Mouse (Mus musculus) lung, adult 2 months (tissue): ENCODE data around the gene Ankmy2.

Experiments used
- CTCF ChIP-seq: fragments of 200-500 bp; IDR thresholded peaks from 2 replicates; pipeline ENCODE4 v1.5.1; 2011; ENCODE audit warnings: mild to moderate bottlenecking, low read length, control low read depth; ENCODE audit not compliant: insufficient read depth
- POLR2A ChIP-seq: fragments of 200-500 bp; IDR thresholded peaks from 2 replicates; pipeline ENCODE4 v1.6.1; 2011; ENCODE audit warnings: low read depth, mild to moderate bottlenecking, control low read depth, low read length, borderline replicate concordance; ENCODE audit errors: extremely low read depth

- TF ChIP-seq POLR2A = no peak
- no peak for TF ChIP-seq CTCF
These were observed 51.5 kb downstream of the Ankmy2 start for GRCm38 (mm10) chr12:36208456-36208855.
